Mouse (Mus musculus) heart, postnatal 36 days (tissue): ENCODE measurements at regions not wholly inside any gene's neighbourhood (a gene's known extent, or its start where the extent isn't known, plus 50 kb on each side); places are given as distances from the start of the nearest gene placed in this dataset.

Source experiments
- DNase-seq, 2 experiments: peaks; one replicate each; pipeline ENCODE4 v3.0.0; 2021 to 2022
- intact Hi-C: fragments of 180-260 bp; cut with DNase I; formaldehyde crosslinking; loops from one replicate; pipeline ENCODE4 v1.15.1; 2025

DNA sequence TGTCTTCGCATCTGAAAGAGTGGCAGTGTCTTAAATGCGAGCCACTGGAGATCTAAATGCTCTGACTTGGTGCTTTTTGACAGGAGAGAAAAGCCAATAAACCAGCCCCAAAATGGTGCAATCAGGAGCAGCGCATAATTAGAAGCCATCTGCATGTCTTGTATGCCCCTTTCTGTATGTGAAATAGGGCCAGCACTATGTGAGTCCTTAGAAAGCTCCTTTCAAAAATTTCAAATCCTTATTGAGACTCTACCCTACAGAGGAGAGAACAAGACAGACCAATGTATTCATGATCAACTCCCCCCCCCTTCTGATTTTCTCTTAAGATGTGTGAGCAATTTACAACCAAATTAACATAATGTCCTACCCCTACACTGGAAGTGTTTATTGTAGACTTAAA, 86.6 kb upstream of the Lcorl start:
- DNase-seq: no peak
- intact Hi-C loops: no loop called here

- intact Hi-C loops: no loop called here
- DNase-seq: no peak
Observed at GRCm38 (mm10) chr5:45932970-45933369, 75.6 kb upstream of the Lcorl start.

DNA sequence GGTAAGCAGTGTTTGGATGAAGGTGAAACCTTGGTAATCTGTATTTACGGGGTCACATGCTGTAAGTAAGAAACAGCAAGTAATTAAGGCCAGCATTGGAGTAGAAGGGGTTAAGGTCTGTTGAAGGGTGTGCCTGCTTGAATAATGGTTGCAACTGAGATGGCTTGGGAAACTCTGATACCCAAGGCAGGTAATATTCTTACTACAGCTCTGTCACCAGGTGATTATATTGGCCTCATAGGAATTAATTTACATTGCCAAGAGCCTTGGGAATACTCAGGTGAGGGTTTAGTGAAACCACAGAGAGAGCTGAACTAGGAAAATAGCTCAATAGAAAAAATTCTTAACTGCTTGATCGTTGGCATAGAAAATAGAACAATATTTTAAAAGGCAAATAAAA, 73.8 kb upstream of the Lcorl start:
- intact Hi-C loops: no loop called here
- DNase-seq: no peak

DNA sequence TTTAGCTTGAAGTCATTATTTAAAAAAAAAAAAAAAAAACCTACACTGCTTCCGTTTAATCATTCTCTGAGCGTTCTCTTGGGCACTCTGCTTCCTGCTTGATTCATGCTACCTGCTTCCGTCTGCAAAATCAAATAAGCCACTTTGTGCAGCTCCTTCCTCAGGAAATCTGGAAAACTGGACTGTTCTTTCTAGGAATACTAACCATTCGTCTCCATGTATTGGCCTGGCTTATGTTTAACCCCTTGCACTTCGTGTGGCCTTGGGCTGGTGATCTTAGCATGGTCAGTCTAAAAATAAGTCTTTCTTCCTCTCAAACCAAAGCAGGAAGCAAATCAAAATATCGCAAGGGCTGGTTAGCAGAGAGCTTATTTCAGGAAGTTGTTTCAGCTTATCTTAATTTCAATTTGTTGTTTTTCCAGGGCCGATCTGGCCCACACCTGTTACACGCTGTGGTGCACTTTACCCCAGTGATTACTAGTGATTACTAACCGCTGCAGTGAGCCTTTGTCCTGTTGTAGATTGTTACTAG, 68.5 kb upstream of the Lcorl start:
- intact Hi-C loops: loop anchor here (10.0 kb wide), 2 partner anchors 71 to 149 kb away; partner anchors contain the start of gene Lcorl
- peak; percentile 6 to 10 for DNase-seq

DNA sequence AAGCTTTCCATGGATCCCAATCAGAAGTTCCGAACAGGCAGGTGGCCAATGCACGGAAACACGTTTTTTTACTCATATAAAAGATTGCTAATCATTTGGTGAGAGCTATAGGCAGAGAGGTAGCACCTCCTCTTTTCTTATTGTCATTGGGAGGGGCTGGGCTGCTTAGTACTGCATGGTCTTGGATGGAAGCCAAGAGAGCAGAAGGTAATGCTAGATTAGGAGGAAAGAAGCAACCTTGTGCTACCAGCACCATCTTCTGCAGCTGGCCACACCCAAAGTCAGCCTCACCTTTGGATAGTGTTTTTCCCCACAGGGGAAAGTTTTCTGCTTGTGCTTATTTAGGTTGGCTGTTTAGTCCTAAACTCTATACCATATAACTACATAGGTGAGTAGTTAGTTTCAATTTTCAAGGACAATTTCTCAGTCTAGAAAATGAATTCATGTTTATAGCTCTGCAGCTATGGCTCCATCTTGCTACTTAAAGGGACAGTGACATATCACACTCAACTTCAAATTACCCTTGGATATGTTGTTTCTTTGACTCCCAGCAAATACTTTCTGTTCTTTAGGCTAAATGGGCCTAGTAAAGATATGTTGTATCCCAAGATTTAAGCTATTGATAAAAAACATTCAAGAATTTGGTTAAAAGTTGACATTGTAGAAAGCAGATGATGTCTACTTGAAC, 66.6 kb upstream of the Lcorl start:
- intact Hi-C loops: loop anchor here (10.0 kb wide), 2 partner anchors 69 to 151 kb away; partner anchors contain the start of gene Lcorl
- no peak for DNase-seq
